Mouse (Mus musculus) central nervous system, embryonic 11.5 days (tissue): ENCODE measurements around the gene Tcirg1. TPM values are rescaled to one million over a fixed set of nuclear protein-coding genes. Genes with fewer than 3 reads are reported as not detected.

Experiments used
- polyA plus RNA-seq: library from polyadenylated mRNA; depleted of rRNA; stranded (reverse); fragments of >200 nt; gene quantifications from 2 replicates; pipeline ENCODE4 v1.2.3, GENCODE M21; 2012; rRNA removed

Tcirg1 gene
- 65.9 and 66.2 TPM in 2 replicates for polyA plus RNA-seq

DNA sequence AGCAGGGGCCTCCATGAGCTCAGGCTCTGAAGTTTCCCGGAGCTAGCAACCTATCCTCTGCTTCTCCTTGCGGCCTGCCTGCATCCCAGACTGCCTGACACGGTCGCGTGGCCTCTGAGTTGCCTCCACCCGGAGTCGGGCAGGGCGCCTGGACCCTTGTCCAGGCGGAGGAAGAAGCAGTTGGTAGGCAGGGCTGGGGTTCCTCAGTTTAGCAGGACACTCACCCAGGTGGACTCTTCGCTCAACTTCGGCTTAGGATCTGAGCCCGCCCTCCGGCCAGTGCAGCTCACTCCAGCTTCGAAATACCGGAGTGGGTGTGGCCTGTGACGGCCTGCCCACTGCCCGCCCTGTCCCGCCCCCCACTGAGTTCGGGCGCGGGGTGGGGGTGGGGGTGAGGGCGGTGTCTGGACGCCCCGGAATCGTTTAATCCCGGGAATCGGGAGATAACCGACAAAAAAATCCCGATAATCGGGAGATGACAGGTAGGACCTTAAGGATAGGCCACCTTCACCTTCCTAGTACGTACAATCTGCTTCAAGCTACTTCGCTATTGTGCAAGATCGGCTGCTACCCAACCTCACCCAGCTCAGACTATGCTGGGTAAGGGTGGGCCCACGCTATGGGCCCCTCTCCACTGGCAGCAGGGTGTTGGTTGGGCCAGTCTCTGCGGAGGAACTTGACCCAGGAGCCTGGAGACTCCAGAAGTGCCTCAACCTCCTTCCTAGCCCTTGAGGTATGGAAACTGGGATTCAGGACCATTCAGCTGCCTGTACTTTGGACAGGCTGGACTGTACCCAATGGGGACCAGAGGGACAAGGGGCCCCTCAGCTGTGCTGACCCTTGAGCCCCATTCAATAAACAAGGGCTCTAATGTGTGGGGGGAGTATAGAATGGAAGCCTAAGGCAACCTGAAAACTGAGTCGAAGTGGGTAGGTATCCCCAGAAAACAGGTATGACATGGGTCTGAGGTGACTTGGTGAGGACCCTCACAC lies at the start of gene Tcirg1:
TSS of gene Tcirg1 (minus strand) at position 339 of the 992 bp plus-strand sequence.

DNA sequence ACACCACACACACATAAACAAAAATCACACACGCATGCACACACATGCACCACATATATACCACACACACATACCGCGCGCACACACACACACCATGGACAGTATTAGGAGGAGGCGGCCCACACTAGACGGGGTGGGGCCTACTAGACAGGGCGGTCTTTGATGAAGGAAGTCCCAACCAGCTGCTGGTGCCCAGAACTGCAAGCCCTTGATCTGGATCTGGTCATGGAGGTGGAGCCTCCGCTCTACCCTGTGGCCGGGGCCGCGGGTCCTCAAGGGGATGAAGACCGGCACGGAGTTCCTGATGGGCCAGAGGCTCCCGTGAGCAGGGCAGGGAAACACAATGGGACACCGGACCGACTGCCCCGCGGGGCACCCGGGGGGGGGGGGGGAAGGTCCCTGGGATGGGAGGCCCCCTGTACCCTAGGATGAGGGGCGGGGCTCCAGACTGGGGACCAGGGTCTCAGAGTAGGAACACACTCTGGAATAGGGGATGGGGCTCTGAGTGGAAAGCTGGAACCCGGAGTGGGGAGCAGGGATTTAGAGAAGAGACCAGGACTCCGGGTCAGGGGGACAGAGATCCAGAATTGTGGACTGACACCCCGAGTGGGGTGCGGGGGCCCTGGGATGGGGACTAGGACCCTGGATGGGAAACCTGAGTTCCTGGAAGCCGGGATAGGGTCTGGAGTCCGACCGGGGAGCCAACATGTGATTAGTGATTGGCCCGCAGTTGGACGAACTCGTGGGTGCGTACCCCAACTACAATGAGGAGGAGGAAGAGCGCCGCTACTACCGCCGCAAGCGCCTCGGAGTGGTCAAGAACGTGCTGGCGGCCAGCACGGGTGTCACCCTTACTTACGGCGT lies 28.3 kb upstream of the Tcirg1 start, which contains the start of gene Unc93b1:
TSS of gene Unc93b1 (plus strand) at position 155 of the 864 bp plus-strand sequence.

DNA sequence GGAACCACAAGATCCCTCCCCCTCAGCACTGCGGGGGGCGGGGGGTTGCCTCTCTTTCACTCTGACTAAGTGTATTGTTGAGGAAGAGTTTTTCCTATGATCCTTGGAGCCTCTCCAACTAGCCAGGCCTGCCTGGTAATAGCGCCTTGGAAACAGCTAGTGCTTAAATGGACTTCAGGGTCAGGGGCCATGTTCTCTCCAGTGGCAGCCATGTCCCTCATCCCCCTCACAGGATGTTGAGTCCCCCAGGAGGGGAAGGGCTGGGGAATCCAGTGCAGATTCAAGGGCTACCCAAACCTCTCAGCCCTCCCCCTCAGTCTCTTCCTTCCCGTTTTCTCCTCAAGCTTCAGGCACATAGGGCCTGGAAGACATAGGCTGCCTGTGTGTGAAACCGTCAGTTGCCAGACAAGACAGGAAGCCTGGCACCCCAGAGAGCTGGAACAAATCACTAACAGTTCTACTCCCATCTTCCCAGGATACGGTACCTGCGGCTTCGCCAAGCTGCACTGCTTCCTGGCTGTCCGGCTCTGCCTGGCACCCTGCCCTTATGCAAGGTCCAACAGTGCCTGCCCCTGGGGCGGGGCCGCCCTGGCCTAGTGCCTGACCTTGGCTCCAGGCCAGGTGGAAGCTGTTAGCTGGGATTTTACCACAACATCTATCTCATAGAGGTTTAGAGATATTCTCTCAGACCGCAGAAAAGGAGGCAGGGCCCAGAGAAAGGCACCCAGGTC lies 22.4 kb upstream of the Tcirg1 start, which contains the start of gene Aldh3b1:
TSS of gene Aldh3b1 (minus strand) at position 598 of the 731 bp plus-strand sequence.

DNA sequence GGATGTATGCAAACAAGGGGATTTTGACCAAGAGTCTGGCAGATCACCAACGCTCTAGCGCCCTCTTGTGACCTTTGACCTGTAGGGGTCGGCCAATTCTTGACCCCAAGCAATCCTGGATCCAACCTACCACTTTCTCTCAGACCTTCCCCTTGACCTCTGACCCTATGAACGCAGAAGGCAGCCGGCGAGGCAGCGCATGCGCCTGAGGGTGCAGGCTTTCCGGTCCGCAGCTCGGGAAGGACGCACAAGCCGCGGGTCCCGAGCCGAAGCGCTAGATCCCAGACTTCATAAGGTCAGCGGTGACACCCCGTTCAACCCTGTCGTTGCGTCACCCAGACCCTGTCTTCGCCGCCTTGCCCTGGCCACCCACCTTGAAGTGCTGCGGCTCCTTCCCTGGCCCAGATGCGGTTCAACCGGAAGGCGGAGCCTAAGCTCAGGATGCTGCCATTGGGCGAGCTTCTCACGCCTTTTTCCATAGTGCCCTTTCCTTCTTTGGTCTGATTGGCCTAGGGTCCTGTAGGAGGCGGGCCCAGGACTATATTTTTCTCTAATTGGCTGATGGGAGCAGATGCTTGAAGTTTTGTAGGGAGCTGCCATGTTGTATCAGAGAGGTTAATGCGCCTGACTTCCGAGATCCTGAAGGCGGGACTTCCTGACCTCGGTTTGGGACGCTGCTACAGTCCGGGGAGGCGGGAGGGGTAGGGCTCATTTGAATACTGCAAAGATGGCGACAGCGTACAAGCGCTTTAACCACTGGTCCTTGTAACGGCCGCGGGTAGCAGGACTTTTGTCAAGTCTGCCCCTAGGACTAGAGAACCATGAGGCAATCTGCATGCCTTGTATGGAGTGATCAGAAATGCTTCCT lies 5.6 kb upstream of the Tcirg1 start, which contains the start of gene Ndufs8:
TSS of gene Ndufs8 (minus strand) at position 438 of the 868 bp plus-strand sequence.

DNA sequence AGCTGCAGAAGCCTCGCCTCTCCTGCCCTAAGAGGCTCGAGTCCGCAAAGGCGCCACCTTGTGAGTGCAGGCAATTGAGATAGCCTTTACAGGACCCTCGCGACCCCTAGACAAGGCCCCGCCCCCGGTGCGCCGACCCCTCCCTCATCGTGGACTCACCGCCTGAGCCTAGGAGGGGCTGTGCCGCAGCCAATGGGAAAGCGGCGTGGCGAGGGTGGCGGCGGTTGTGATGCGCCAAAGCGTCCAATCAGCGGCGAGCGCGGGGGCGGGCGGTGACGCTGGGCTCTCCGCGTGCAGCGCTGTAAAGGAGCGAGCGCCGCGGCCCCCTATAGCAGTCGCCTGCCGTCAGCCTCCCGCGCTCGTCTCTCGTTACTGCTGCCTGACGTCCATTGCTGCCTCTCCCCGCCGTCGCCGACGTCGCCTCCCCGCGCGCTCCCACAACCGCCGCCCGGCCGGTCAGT lies 55.4 kb downstream of the Tcirg1 start, which contains the start of gene Chka:
TSS of gene Chka (plus strand) at position 272 of the 461 bp plus-strand sequence.

Other genes with a start within 250 kb of the Tcirg1 start
- 13.4 and 22.0 TPM in 2 replicates for gene Lrp5, start 220.6 kb downstream of the Tcirg1 start, polyA plus RNA-seq
- 19.7 and 43.3 TPM in 2 replicates for gene 1810055G02Rik, start 198.8 kb downstream of the Tcirg1 start, polyA plus RNA-seq
- 41.4 and 44.9 TPM in 2 replicates for gene Kmt5b, start 139.7 kb downstream of the Tcirg1 start, polyA plus RNA-seq
- gene Chka, start 55.4 kb downstream of the Tcirg1 start, polyA plus RNA-seq: 67.2 and 79.0 TPM in 2 replicates
- 142 and 207 TPM in 2 replicates for gene Ndufs8, start 5.6 kb upstream of the Tcirg1 start, polyA plus RNA-seq
- 0.60 and 0.68 TPM in 2 replicates for gene Aldh3b1, start 22.7 kb upstream of the Tcirg1 start, polyA plus RNA-seq
- gene Unc93b1, start 28.1 kb upstream of the Tcirg1 start, polyA plus RNA-seq: 8.5 and 11.6 TPM in 2 replicates
- not detected in 2 replicates for gene Aldh3b3, start 51.5 kb upstream of the Tcirg1 start, polyA plus RNA-seq
- 0.38 and 0.76 TPM in 2 replicates for gene Aldh3b2, start 65.2 kb upstream of the Tcirg1 start, polyA plus RNA-seq
- 2.2 and 3.4 TPM in 2 replicates for gene Acy3, start 79.4 kb upstream of the Tcirg1 start, polyA plus RNA-seq
- 0.11 and 0.15 TPM in 2 replicates for gene Tbx10, start 85.6 kb upstream of the Tcirg1 start, polyA plus RNA-seq
- gene Nudt8, start 93.4 kb upstream of the Tcirg1 start, polyA plus RNA-seq: 4.7 and 10.6 TPM in 2 replicates
- 2.9 and 4.4 TPM in 2 replicates for gene Gm49405, start 93.5 kb upstream of the Tcirg1 start, polyA plus RNA-seq
- gene Doc2g, start 96.2 kb upstream of the Tcirg1 start, polyA plus RNA-seq: 8.2 and 13.0 TPM in 2 replicates
- 153 and 167 TPM in 2 replicates for gene Ndufv1, start 105.7 kb upstream of the Tcirg1 start, polyA plus RNA-seq
- gene Gstp1, start 130.9 kb upstream of the Tcirg1 start, polyA plus RNA-seq: 218 and 263 TPM in 2 replicates
- gene Gstp2, start 138.9 kb upstream of the Tcirg1 start, polyA plus RNA-seq: 0.24 and 9.3 TPM in 2 replicates
- gene Gstp3, start 152.4 kb upstream of the Tcirg1 start, polyA plus RNA-seq: 0.98 and 2.2 TPM in 2 replicates
- gene Cabp2, start 174.4 kb upstream of the Tcirg1 start, polyA plus RNA-seq: 0.07 TPM in 1 of 2 replicates, not detected in the other
- gene Cdk2ap2, start 190.0 kb upstream of the Tcirg1 start, polyA plus RNA-seq: 33.8 and 35.4 TPM in 2 replicates
- gene Pitpnm1, start 192.9 kb upstream of the Tcirg1 start, polyA plus RNA-seq: 23.9 and 25.8 TPM in 2 replicates
- gene Aip, start 218.7 kb upstream of the Tcirg1 start, polyA plus RNA-seq: 53.3 and 100 TPM in 2 replicates
- 0.02 and 0.06 TPM in 2 replicates for gene Gpr152, start 232.7 kb upstream of the Tcirg1 start, polyA plus RNA-seq
- 0.05 and 0.11 TPM in 2 replicates for gene Cabp4, start 236.9 kb upstream of the Tcirg1 start, polyA plus RNA-seq
- 168 and 188 TPM in 2 replicates for gene Coro1b, start 241.5 kb upstream of the Tcirg1 start, polyA plus RNA-seq
- 2.7 and 3.3 TPM in 2 replicates for gene Ptprcap, start 246.5 kb upstream of the Tcirg1 start, polyA plus RNA-seq